17 mouse cellular contexts compared by ENCODE assay signal in the genomic region with DNA sequence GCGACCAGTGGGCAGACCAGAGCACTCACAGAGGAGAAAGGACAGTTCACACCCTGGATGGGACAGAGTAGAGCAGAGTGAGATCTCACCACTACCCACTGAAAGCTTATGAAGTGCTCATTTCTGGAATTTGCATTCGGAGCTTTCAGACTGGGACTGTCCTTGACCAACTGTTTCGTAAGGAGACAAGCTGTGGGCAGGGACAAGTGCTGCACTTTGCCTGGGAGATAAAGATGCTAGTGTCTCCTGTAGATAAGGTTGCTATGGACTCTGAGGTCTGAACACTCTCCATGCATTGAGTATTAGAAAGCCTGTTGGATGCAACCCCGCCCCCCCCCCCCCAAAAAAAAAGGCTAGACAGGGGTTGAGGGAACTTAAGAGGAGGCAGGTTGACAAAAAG.
DNase-seq lines count a peak whose midpoint lies in the region; ATAC-seq and TF ChIP-seq lines count a peak whose summit lies in the region.
"Had no signal": no experiment of that assay in that cellular context is flagged by ENCODE, and none has a peak within 500 bp of the region (broad histone marks: within the 10 kb centered on the region; RNA-seq: fewer than 3 reads in every experiment).

No protein-coding gene starts in this region.

- H3K4me3 ChIP-seq in kidney, embryonic 15.5 days (replicated peaks) = no peak overlapping the region
- H3K4me3 ChIP-seq in bone marrow, adult 2 months (replicated peaks; ENCODE audit: control insufficient read depth, low read depth, low read length) = no peak overlapping the region
- H3K4me3 ChIP-seq in liver, postnatal 0 days (ENCODE audit: low read depth, low read length) = no peak overlapping the region
- H3K4me3 ChIP-seq: forebrain, embryonic 10.5 days; hindbrain, embryonic 15.5 days; limb, embryonic 10.5 days; megakaryocyte, embryonic 14.5 days; neural tube, embryonic 13.5 days had no signal

- H3K27ac ChIP-seq in kidney, embryonic 15.5 days = no peak overlapping the region
- H3K27ac ChIP-seq in bone marrow, adult 2 months (ENCODE audit: control insufficient read depth, insufficient read depth, low read depth, low read length, poor library complexity) = peak overlapping the region; percentile 54; the same call in 1 of the 2 replicates
- H3K27ac ChIP-seq in liver, postnatal 0 days (ENCODE audit: low read depth) = peak overlapping the region; percentile 49; the same call in 1 of the 2 replicates
- H3K27ac ChIP-seq: forebrain, embryonic 10.5 days; hindbrain, embryonic 15.5 days; limb, embryonic 10.5 days; neural tube, embryonic 13.5 days had no signal

- TF ChIP-seq POLR2A in bone marrow, adult 2 months (IDR thresholded peaks at IDR 0.05; ENCODE audit: borderline replicate concordance, control insufficient read depth, low read depth, low read length) = no peak

- H3K4me2 ChIP-seq in kidney, embryonic 15.5 days = no peak overlapping the region
- peak overlapping the region; percentile 51; the same call in 1 of the 2 replicates for H3K4me2 ChIP-seq in liver, postnatal 0 days (ENCODE audit: low read depth, low read length)
- H3K4me2 ChIP-seq: hindbrain, embryonic 15.5 days; lung, embryonic 14.5 days; neural tube, embryonic 13.5 days had no signal

- DNase-seq in kidney, postnatal 14 days = no peak
- DNase-seq in liver, postnatal 0 days = peak; percentile 33
- DNase-seq in lung, postnatal 10 days = no peak
- no peak for DNase-seq in kidney, postnatal 25 days
- DNase-seq: adrenal gland, adult 8-10 months; cerebellum, postnatal 14 days; kidney, adult 2 months; lung, embryonic 14.5 days had no signal

- ATAC-seq in kidney, embryonic 15.5 days (replicated peaks; ENCODE audit: low FRiP score) = 0 out of 2 replicates have a peak, but pooled peaks have one; percentile 52
- ATAC-seq in erythroid progenitor cell, adult 5-6 weeks (replicated peaks; ENCODE audit: low FRiP score, poor library complexity, severe bottlenecking) = peak; percentile 92
- peak; percentile 99 for ATAC-seq in liver, postnatal 0 days
- no peak for ATAC-seq in megakaryocyte, adult 5-6 weeks (ENCODE audit: poor library complexity, severe bottlenecking)

- TF ChIP-seq EP300 in liver, postnatal 0 days (IDR thresholded peaks at IDR 0.05; ENCODE audit: low read depth) = peak; percentile 95

- TF ChIP-seq CTCF in bone marrow, adult 2 months (IDR thresholded peaks at IDR 0.05; ENCODE audit: control insufficient read depth, insufficient read depth, low read length) = no peak
- no peak for TF ChIP-seq CTCF in liver, postnatal 0 days (IDR thresholded peaks at IDR 0.05; ENCODE audit: low read depth)

- 81% methylated on average over 4 of the region's 4 CpGs for WGBS in kidney, embryonic 15.5 days
- WGBS in bone marrow, adult 2 months = 52% methylated on average over 4 of the region's 4 CpGs
- WGBS in liver, postnatal 0 days (ENCODE audit: insufficient replicate concordance) = 47% methylated on average over 4 of the region's 4 CpGs

- no peaks in the 10 kb centered on the region for H3K4me1 ChIP-seq in kidney, embryonic 15.5 days
- peaks cover 2% of the 10 kb centered on the region; the same call in 1 of the 2 replicates for H3K4me1 ChIP-seq in bone marrow, adult 2 months (ENCODE audit: control insufficient read depth, insufficient read depth, low read length)
- peaks cover 8% of the 10 kb centered on the region; the same call in 1 of the 2 replicates for H3K4me1 ChIP-seq in liver, postnatal 0 days (ENCODE audit: insufficient read depth)
- H3K4me1 ChIP-seq: forebrain, embryonic 10.5 days; hindbrain, embryonic 15.5 days; limb, embryonic 10.5 days; neural tube, embryonic 13.5 days had no signal

- H3K27me3 ChIP-seq in kidney, embryonic 15.5 days = no peaks in the 10 kb centered on the region
- H3K27me3 ChIP-seq in liver, postnatal 0 days (ENCODE audit: insufficient read depth, low read length) = no peaks in the 10 kb centered on the region
- H3K27me3 ChIP-seq: hindbrain, embryonic 15.5 days; neural tube, embryonic 13.5 days had no signal

- no peaks in the 10 kb centered on the region for H3K36me3 ChIP-seq in kidney, embryonic 15.5 days
- no peaks in the 10 kb centered on the region for H3K36me3 ChIP-seq in liver, postnatal 0 days (replicated peaks; ENCODE audit: insufficient read depth, low read length)
- H3K36me3 ChIP-seq: forebrain, embryonic 10.5 days; hindbrain, embryonic 15.5 days; limb, embryonic 10.5 days; neural tube, embryonic 13.5 days had no signal

- no peaks in the 10 kb centered on the region for H3K9me3 ChIP-seq in kidney, embryonic 15.5 days (replicated peaks)
- no peaks in the 10 kb centered on the region for H3K9me3 ChIP-seq in liver, postnatal 0 days (ENCODE audit: low read length)
- H3K9me3 ChIP-seq: forebrain, embryonic 10.5 days; hindbrain, embryonic 15.5 days; limb, embryonic 10.5 days; neural tube, embryonic 13.5 days had no signal

- no peak overlapping the region for H3K9ac ChIP-seq in kidney, embryonic 15.5 days
- H3K9ac ChIP-seq in liver, postnatal 0 days (replicated peaks) = no peak overlapping the region; the same call in 1 of the 2 replicates
- H3K9ac ChIP-seq: hindbrain, embryonic 15.5 days; lung, embryonic 14.5 days; neural tube, embryonic 13.5 days had no signal
